Mouse (Mus musculus): ENCODE measurements around the gene Icam4. TPM values are rescaled to one million over a fixed set of nuclear protein-coding genes. Genes with fewer than 3 reads are reported as not detected.

Gene Icam4
- polyA plus RNA-seq (2012; rRNA removed), result 0.20 and 0.69 TPM in 2 replicates

DNA sequence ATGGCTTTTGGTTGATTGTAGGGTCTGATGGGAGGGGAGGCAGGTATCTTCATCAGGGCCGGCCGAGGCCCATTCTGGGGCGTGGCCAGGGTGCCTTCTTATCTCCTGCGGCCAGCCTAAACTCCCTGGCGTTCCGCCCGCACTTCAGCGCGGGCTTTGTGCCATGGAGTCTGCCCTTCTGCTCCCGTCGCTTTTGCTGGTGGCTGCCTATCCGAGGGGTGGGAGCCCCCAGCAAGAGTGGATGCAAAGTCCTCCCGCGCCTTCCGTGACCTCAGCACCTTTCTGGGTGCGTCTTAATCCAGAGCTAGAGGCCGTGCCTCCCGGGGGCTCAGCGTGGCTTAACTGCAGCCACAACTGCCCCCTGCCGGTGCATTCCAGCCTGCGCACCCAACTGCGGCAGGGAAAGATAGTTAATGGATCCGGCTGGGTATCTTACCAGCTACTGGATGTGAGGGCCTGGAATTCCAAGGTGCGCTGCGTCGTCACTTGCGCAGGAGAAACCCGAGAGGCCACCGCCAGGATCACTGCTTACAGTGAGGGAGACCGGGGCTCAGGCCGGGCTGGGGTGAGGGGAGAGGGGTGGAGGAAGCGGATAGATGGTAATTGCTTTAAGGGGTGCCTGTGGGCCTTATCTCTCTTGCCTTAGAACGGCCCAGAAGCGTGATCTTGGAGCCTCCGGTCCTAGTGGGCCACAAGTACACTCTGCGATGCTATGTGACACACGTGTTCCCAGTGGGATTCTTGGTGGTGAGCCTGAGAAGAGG lies at the start of gene Icam4:
TSS of gene Icam4 (plus strand) at position 83 of the 764 bp plus-strand sequence.

DNA sequence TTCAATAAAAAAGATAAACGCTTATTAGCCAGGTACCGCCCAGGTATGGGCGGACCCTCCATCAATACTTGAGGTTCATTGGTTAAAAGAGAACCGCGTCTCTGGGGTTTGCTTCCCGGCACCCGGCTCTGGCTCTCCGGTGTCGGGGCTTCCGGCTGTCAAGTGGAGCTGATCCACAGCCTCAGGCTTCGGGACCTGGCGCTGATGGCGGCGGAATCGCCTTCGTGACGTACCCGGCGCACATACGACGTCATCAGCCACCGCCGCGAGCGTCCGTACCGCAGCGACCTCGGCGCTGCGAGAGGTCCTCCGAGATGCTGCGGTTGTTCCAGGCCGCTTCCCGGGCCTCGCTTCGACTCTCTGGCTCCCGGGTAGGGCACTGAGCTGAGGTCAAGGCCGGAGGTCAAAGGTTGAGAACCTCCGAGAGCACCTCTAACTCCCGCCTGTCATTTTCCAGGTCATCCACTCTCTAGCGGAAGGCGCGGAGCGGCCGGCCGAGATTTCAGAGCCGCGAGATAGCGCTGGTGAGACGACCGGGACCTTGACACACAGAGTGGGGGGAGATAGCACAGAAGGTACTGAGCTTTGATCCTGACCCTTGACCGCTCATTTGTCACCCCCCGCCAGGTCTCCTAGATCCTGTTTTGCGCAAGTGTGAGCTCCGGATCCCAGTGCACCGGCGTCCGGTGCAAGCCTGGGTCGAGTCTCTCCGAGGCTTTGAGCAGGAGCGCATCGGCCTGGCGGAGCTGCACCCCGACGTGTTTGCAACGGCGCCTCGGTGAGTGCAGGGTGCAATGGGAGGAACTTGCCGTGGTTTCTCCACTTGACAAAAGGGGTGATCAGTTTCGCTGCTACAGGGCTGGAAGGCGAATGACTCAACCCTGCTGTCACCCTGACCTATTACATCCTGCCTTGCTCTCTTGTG lies 26.3 kb upstream of the Icam4 start, which contains the start of gene Mrpl4:
TSS of gene Mrpl4 (plus strand) at position 112 of the 925 bp plus-strand sequence.

DNA sequence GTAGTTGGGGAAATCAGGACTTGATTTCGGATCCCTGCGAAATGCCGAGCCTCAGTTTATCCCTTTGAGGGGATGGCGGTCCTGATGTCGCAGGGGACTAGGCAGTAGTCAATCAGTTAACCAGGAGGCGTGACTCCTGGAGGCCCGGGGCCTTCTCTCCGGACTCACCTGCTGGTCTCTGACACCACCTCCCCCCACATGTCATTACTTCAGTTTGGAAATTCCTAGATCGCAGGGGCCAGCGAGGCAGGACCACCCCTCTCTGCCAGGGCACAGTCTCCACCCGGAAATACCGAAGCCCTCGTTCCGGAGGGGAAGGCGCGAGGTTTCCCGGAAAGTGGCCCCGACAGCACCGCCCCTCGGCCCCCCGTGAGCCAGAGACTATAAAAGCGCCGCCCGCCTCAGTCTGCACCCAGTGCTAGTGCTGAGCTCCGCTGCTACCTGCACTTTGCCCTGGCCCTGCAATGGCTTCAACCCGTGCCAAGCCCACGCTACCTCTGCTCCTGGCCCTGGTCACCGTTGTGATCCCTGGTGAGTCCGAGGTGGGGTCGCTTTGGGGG lies 13.5 kb upstream of the Icam4 start, which contains the start of gene Icam1:
TSS of gene Icam1 (plus strand) at position 415 of the 560 bp plus-strand sequence.

DNA sequence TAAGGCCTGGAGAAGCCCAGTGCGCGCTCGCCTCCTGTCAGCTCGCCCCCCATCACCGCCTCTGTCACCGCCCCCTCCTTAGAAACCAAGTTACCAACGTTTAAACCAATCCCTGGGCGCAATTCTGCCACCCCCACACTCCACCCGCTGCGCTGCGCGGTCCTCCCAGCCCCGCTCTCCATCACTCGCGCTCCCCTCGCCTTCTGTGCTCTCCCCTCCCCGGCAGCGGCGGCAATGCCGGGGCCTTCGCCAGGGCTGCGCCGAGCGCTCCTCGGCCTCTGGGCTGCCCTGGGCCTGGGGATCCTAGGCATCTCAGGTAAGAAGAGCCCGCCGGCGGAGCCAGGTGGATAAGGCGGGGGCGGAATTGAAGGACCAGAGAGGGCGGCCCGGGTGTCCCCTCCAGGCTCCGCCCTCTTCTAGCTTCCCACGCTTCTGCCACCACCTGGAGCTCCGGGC lies 2.8 kb downstream of the Icam4 start, which contains the start of gene Icam5:
TSS of gene Icam5 (plus strand) at position 178 of the 456 bp plus-strand sequence.

DNA sequence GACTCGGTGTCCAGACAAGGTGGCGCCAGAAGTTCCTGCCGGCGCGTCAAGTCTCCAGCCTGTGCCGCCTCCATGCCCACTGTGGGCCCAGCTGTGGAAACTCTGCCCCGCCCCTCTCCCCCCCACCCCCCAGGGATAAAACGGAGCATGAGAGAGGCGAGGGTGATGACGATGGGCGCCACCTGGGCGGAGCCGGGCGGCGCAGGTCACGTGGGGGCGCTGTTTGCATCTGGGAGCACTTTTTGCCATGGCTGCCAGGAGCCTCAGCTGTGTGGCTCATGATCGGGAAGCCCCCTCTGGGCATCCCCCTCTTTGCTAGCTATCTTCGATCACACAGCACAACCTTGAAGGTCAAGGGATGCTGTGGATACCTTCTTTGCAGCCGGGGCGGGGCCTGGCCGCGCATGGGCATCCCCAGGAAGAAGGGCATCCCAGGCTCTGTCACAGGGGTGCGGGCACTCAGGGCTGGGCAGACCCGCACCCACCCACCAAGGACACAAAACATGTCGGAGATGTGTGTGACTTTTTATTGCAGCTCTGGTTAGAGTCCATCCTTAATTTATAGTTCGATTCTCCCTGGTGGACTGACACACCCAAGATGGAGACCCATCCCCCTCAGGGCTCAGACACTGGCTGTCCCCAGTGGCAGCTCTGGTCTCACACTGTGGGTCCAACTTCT lies 38.0 kb downstream of the Icam4 start, which contains the start of gene Zglp1:
TSS of gene Zglp1 (minus strand) at position 88 of the 679 bp plus-strand sequence.

DNA sequence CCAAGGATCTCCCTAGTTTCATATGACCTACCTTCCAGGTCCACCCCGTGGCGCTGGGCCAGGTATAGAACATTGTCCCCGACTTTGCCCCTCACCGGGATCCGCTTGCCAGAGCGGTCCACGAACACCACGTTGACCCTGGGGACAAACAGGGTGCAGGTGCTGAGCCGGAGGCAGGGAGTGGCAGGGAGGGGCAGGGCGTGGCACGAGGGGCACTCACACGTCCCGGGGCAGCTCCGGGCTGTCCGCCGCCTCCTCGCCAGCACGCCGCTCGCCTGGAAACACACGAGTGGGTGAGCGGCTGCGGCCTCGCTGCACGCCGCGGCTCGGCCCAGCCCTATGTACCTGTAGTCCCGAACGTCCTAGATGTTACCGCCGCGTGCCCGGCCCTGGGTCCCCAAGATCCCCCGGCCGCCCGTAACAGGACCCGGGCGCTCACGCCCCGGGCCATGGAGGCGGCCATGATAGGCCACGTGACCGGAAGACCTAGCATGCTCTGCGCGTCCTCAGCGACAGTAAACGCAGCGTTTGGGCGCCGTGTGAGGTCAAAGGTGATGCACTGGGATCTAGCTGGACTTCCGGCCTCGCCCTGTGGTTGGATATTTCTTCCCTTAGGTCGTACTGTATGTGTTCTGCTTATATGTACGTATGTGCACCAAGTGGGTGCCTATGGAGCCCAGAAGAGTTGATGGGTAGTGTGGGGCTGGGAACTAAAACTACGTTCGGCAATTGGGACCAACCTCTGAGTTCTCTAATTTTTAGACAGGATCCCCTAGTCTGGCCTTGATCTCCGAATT lies 44.1 kb downstream of the Icam4 start, which contains the start of the genes Gm49373 and Fdx1l:
TSS of gene Gm49373 (minus strand) at position 53 of the 797 bp plus-strand sequence.
TSS of gene Fdx1l (minus strand) at position 571 of the 797 bp plus-strand sequence.

Other genes with a start within 250 kb of the Icam4 start
- 13.6 and 14.2 TPM in 2 replicates for gene Col5a3, start 214.3 kb upstream of the Icam4 start, polyA plus RNA-seq (2012; rRNA removed)
- gene Rdh8, start 210.9 kb upstream of the Icam4 start, polyA plus RNA-seq (2012; rRNA removed), result not detected in 2 replicates
- 49.2 and 51.0 TPM in 2 replicates for gene A230050P20Rik, start 160.7 kb upstream of the Icam4 start, polyA plus RNA-seq (2012; rRNA removed)
- gene Angptl6, start 149.6 kb upstream of the Icam4 start, polyA plus RNA-seq (2012; rRNA removed), result 6.7 and 9.2 TPM in 2 replicates
- gene Ppan, start 141.2 kb upstream of the Icam4 start, polyA plus RNA-seq (2012; rRNA removed), result 74.6 and 94.0 TPM in 2 replicates
- gene Eif3g, start 130.8 kb upstream of the Icam4 start, polyA plus RNA-seq (2012; rRNA removed), result 106 and 126 TPM in 2 replicates
- gene Dnmt1, start 69.5 kb upstream of the Icam4 start, polyA plus RNA-seq (2012; rRNA removed), result 24.0 and 26.8 TPM in 2 replicates
- gene S1pr2, start 52.6 kb upstream of the Icam4 start, polyA plus RNA-seq (2012; rRNA removed), result 4.5 and 6.1 TPM in 2 replicates
- 92.4 and 92.9 TPM in 2 replicates for gene Mrpl4, start 26.6 kb upstream of the Icam4 start, polyA plus RNA-seq (2012; rRNA removed)
- 10.2 and 10.9 TPM in 2 replicates for gene Icam1, start 13.4 kb upstream of the Icam4 start, polyA plus RNA-seq (2012; rRNA removed)
- 0.17 and 0.27 TPM in 2 replicates for gene Icam5, start 2.7 kb downstream of the Icam4 start, polyA plus RNA-seq (2012; rRNA removed)
- 0.66 and 1.1 TPM in 2 replicates for gene Zglp1, start 37.7 kb downstream of the Icam4 start, polyA plus RNA-seq (2012; rRNA removed)
- gene Gm49373, start 43.7 kb downstream of the Icam4 start, polyA plus RNA-seq (2012; rRNA removed), result 0.12 and 0.20 TPM in 2 replicates
- gene Fdx1l, start 44.2 kb downstream of the Icam4 start, polyA plus RNA-seq (2012; rRNA removed), result 48.2 and 82.0 TPM in 2 replicates
- 14.2 and 36.9 TPM in 2 replicates for gene Gm38431, start 62.6 kb downstream of the Icam4 start, polyA plus RNA-seq (2012; rRNA removed)
- gene Raver1, start 62.6 kb downstream of the Icam4 start, polyA plus RNA-seq (2012; rRNA removed), result 64.1 and 72.3 TPM in 2 replicates
- gene Tyk2, start 101.9 kb downstream of the Icam4 start, polyA plus RNA-seq (2012; rRNA removed), result 36.9 and 38.6 TPM in 2 replicates
- 44.7 and 52.6 TPM in 2 replicates for gene Cdc37, start 120.6 kb downstream of the Icam4 start, polyA plus RNA-seq (2012; rRNA removed)
- 6.9 and 7.2 TPM in 2 replicates for gene Pde4a, start 136.3 kb downstream of the Icam4 start, polyA plus RNA-seq (2012; rRNA removed)
- 110 and 116 TPM in 2 replicates for gene Keap1, start 210.0 kb downstream of the Icam4 start, polyA plus RNA-seq (2012; rRNA removed)
- gene S1pr5, start 219.1 kb downstream of the Icam4 start, polyA plus RNA-seq (2012; rRNA removed), result 0.17 and 0.19 TPM in 2 replicates
- 123 and 143 TPM in 2 replicates for gene Atg4d, start 235.9 kb downstream of the Icam4 start, polyA plus RNA-seq (2012; rRNA removed)